Mouse (Mus musculus) megakaryocyte, embryonic 14.5 days (primary cell): ENCODE data around the gene Herc4.

Experiments used
- FLI1 ChIP-seq: IDR thresholded peaks from 2 replicates; pipeline ENCODE4 v1.6.1; 2012; ENCODE audit warnings: low read length, inconsistent platforms, mixed read lengths
- GATA1 ChIP-seq: IDR thresholded peaks from 3 replicates; pipeline ENCODE4 v1.6.1; 2012; ENCODE audit warnings: mixed read lengths, low read length, inconsistent platforms, borderline replicate concordance

DNA sequence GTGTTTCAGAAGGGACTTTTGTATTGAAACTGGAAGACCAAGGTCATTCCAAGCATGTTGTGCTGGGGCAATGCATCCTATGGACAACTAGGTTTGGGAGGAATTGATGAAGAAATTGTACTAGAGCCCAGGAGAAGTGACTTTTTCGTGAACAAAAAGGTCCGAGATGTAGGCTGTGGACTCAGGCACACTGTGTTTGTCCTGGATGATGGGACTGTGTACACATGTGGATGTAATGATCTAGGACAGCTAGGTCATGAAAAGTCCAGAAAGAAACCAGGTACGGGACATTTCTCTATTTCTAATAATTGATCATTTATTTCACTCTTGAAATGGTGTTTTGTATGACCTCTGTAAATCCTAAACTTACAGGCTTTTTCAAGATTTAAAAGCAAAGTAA lies 2.2 kb downstream of the Herc4 start:
- TF ChIP-seq GATA1, result no peak
- TF ChIP-seq FLI1, result no peak
